Mouse (Mus musculus) myocyte (in vitro differentiated cells): ENCODE data around the gene Rbm12.

Experiments used
- POLR2A ChIP-seq: IDR thresholded peaks from one replicate; pipeline ENCODE4 v1.6.1; 2011; ENCODE audit warnings: low read depth, mild to moderate bottlenecking, control low read depth, moderate library complexity; ENCODE audit not compliant: insufficient read length
- POLR2AphosphoS2 ChIP-seq: IDR thresholded peaks from one replicate; pipeline ENCODE4 v1.6.1; 2011; ENCODE audit warnings: low read depth, control low read depth; ENCODE audit not compliant: insufficient read length
- REST ChIP-seq: IDR thresholded peaks from one replicate; pipeline ENCODE4 v1.6.1; 2011; ENCODE audit warnings: mild to moderate bottlenecking, control low read depth, moderate library complexity; ENCODE audit not compliant: insufficient read depth, insufficient read length
- TCF12 ChIP-seq: IDR thresholded peaks from one replicate; pipeline ENCODE4 v1.6.1; 2011; ENCODE audit warnings: mild to moderate bottlenecking, control low read depth; ENCODE audit not compliant: poor library complexity, insufficient read depth, severe bottlenecking
- USF1 ChIP-seq: IDR thresholded peaks from one replicate; pipeline ENCODE4 v1.6.1; 2011; ENCODE audit warnings: low read depth, mild to moderate bottlenecking, control low read depth, moderate library complexity

DNA sequence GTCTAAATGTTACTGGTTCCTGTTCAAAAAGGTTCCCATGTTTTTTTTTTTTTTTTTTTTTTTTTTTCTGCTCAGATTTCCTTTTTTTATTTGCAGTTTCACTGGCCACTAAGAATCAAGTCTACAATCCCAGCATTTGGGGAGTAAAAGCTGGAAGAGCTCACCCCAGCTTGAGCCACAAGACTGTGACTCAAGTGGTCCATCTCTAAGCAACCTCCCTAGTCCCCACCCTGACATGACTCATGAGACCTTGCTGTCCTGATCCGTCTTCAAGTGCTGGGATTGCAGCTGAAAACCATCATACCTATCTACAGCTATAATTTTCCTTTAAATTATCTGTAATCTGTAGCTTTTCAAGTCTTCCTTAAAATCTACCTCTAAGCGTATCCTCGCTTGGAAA lies 27.2 kb downstream of the Rbm12 start:
- TF ChIP-seq POLR2AphosphoS2 (no peak), POLR2A (no peak), USF1 (no peak), TCF12 (no peak), REST (no peak)
